Mouse (Mus musculus) lung, embryonic 14.5 days (tissue): ENCODE measurements around the gene Eno4. TPM values are rescaled to one million over a fixed set of nuclear protein-coding genes. Genes with fewer than 3 reads are reported as not detected.

Experiments
- ATAC-seq: fragments of 200-750 bp; cut with Nextera tagmentation; 2 replicates; pipeline ENCODE4 v1.8.0; 2017; ENCODE audit warnings: mild to moderate bottlenecking, moderate TSS enrichment, moderate library complexity; ENCODE audit not compliant: insufficient read depth
- DNase-seq: peaks from one replicate; pipeline ENCODE4 v3.0.0-alpha.2; 2015
- H3K27ac ChIP-seq: fragments of 300-500 bp; sonication (generic); 2 replicates; pipeline ENCODE4 v1.5.1; 2014; ENCODE audit warnings: low read depth, mild to moderate bottlenecking, moderate library complexity
- H3K27me3 ChIP-seq: fragments of 300-500 bp; sonication (generic); 2 replicates; pipeline ENCODE4 v1.6.1; 2014; ENCODE audit warnings: low read length, control low read depth; ENCODE audit not compliant: insufficient read depth
- H3K36me3 ChIP-seq: fragments of 300-500 bp; sonication (generic); 2 replicates; pipeline ENCODE4 v1.6.1; 2014; ENCODE audit warnings: control low read depth; ENCODE audit not compliant: insufficient read depth
- H3K4me1 ChIP-seq: fragments of 300-500 bp; sonication (generic); 2 replicates; pipeline ENCODE4 v1.6.1; 2014; ENCODE audit warnings: antibody characterized with exemption, control low read depth; ENCODE audit not compliant: insufficient read depth
- H3K4me2 ChIP-seq: fragments of 300-500 bp; sonication (generic); 2 replicates; pipeline ENCODE4 v1.6.1; 2014; ENCODE audit warnings: mild to moderate bottlenecking
- H3K4me3 ChIP-seq: fragments of 300-500 bp; sonication (generic); 2 replicates; pipeline ENCODE4 v1.5.1; 2014; ENCODE audit warnings: low read depth, low read length
- H3K9ac ChIP-seq: fragments of 300-500 bp; sonication (generic); 2 replicates; pipeline ENCODE4 v1.6.1; 2014
- H3K9me3 ChIP-seq: fragments of 300-500 bp; sonication (generic); 2 replicates; pipeline ENCODE4 v1.6.1; 2016; ENCODE audit warnings: low read depth, low read length, control low read depth
- CTCF ChIP-seq: IDR thresholded peaks from 2 replicates; pipeline ENCODE4 v1.5.1; 2016; ENCODE audit warnings: antibody characterized with exemption, low read depth
- WGBS: fragments of 180-500 bp; shearing (Covaris S2); extraction: QIAGEN DNeasy Blood & Tissue Kit; methylation state at CpG from one replicate; pipeline ENCODE4 v1.1.7; 2014; 5-methylcytosine and 5-hydroxymethylcytosine counted together
- microRNA-seq: library from miRNA; unstranded; fragments of <30 nt; microRNA quantifications from one replicate; pipeline ENCODE4, GENCODE M21; 2016; ENCODE audit warnings: borderline number of aligned reads
- polyA plus RNA-seq: library from polyadenylated mRNA; unstranded; fragments of >200 nt; fragmentation: Nextera tagmentation; extraction: Ambion mirVana; gene quantifications from 2 replicates; pipeline ENCODE4 v1.2.1, GENCODE M21; 2014

Eno4 gene
- polyA plus RNA-seq, 1 experiment from 2014 or later, result 0.50 TPM

DNA sequence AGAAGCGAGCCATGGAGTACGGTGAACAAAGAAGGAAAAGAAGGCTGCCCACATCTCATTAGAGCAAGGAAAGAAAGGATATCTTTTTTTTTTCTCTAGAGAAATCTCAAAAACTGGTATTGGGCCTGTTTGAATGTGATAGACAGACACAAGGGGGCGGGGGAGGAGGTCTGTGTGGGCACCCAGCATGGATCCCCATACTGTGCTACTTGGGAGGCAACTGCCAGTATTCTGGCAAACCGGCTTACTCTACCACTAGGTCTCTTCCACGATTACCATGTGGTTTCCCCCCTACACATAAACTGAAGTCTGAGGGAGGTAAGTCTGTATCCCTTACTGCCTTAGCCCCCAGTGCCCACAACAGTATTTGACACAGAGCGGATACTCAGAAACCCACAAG lies 59.6 kb downstream of the Eno4 start:
- 85% methylated on average over 6 of the region's 6 CpGs for WGBS
- Histone ChIP-seq H3K9me3 (no peaks in the 10 kb centered on the region), H3K4me1 (no peaks in the 10 kb centered on the region), H3K4me2 (no peak overlapping the region), H3K36me3 (no peaks in the 10 kb centered on the region), H3K4me3 (no peak overlapping the region), H3K9ac (no peak overlapping the region), H3K27ac (no peak overlapping the region), H3K27me3 (no peaks in the 10 kb centered on the region)
- TF ChIP-seq CTCF, result no peak
- ATAC-seq, result no peak
- no peak for DNase-seq

DNA sequence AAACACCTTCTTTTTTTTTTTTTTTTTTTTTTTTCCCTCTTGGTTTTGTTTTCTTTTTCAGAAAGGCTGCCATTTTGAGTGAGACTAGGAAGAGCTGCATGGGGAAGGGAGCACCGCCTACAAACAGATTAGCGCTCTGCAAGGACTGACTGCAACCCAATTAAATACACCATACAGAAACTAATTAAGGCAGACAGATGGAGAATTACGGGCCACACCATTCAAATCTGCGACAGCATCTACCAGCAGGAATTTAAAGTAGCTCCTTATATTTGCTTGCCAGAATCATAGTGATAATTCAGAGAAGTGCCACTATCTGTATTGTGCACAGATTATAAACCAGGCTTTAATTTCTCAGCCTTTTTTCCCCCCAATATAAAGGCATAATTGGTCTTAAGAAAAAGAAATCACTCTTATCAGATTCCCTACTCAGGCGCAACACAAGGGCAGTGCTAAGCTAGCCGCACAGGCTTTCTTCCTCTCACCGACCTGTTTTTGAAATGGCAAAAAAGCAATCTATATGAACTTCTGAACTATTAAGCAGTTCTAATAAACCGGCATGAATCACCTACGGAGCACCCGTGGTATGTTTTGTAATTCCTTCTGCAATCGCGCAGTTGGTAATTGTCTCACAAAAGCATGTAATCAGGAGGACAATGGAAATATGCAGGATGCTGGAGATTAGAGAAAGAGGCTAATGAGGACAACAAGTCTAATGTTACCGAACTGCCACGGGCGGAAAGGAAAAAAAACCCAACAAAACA lies 63.5 kb downstream of the Eno4 start:
- ATAC-seq, result no peak
- Histone ChIP-seq H3K9ac (no peak overlapping the region), H3K36me3 (no peaks in the 10 kb centered on the region), H3K4me1 (no peaks in the 10 kb centered on the region), H3K9me3 (no peaks in the 10 kb centered on the region), H3K4me3 (no peak overlapping the region), H3K4me2 (no peak overlapping the region), H3K27me3 (no peaks in the 10 kb centered on the region), H3K27ac (no peak overlapping the region)
- TF ChIP-seq CTCF, result no peak
- 82% methylated on average over 15 of the region's 15 CpGs for WGBS
- DNase-seq, result no peak

DNA sequence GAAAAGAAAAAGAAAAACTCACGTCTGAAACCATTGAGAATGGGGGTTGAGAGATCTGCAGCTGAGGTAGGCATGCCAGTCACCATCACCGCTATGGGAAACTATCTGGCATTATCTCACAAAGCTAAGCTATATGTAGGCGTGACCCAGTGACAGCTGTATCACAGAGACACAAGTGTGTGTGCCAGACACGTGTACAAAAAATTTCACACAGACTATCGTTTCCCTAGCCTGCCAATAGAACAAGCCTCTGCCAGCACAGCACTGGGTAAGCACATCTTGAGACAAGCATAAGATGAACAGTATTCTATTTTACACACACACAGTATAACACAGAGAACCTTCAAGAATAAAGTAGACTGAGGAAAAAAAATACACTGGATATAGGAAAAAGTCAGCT lies 67.6 kb downstream of the Eno4 start:
- DNase-seq (no peak), ATAC-seq (no peak)
- no peaks in the 10 kb centered on the region for H3K4me1 ChIP-seq
- H3K27me3 ChIP-seq, result no peaks in the 10 kb centered on the region
- H3K4me2 ChIP-seq, result no peak overlapping the region
- no peaks in the 10 kb centered on the region for H3K36me3 ChIP-seq
- no peak overlapping the region for H3K9ac ChIP-seq
- no peak overlapping the region for H3K27ac ChIP-seq
- TF ChIP-seq CTCF, result no peak
- no peaks in the 10 kb centered on the region for H3K9me3 ChIP-seq
- WGBS, result 67% methylated on average over 5 of the region's 5 CpGs
- H3K4me3 ChIP-seq, result no peak overlapping the region

Small RNA genes within 50 kb of the gene (microRNA-seq; reads per million reads assigned to microRNA genes)
- gene Mir3086, result 3.3 reads per million, percentile 10 among the genes with 10 or more reads in this experiment

Other genes starting within 250 kb of the Eno4 start
- gene Pnliprp1, start 214.5 kb upstream of the Eno4 start, polyA plus RNA-seq, result 0.69 and 1.0 TPM in 2 replicates
- 0.35 and 0.38 TPM in 2 replicates for gene Pnliprp2, start 183.7 kb upstream of the Eno4 start, polyA plus RNA-seq
- not detected in 2 replicates for gene 1700019N19Rik, start 149.0 kb upstream of the Eno4 start, polyA plus RNA-seq
- 3.9 and 4.6 TPM in 2 replicates for gene Hspa12a, start 229 bp downstream of the Eno4 start, polyA plus RNA-seq
- gene Shtn1, start 132.7 kb downstream of the Eno4 start, polyA plus RNA-seq, result 6.6 and 7.7 TPM in 2 replicates
- gene Vax1, start 226.6 kb downstream of the Eno4 start, polyA plus RNA-seq, result not detected in 2 replicates